Mouse (Mus musculus) MEL (cell line): Measurements from ENCODE around the gene Clpp.

Experiments used
- CTCF ChIP-seq, 3 experiments: IDR thresholded peaks in 2 of 3; conservative IDR thresholded peaks in 1 of 3; 2 replicates each; pipeline ENCODE4 v1.5.1; 2011 to 2012; ENCODE audit warnings: low read length in 3 of 3, low read depth in 2 of 3, mild to moderate bottlenecking in 2 of 3, improper control_type of control experiment in 1 of 3, inconsistent platforms in 1 of 3, mixed read lengths in 1 of 3, moderate library complexity in 1 of 3; ENCODE audit not compliant: control insufficient read depth in 1 of 3, insufficient read depth in 1 of 3, poor library complexity in 1 of 3, severe bottlenecking in 1 of 3
- E2F4 ChIP-seq: IDR thresholded peaks from 2 replicates; pipeline ENCODE4 v1.6.1; 2011; ENCODE audit warnings: low read depth, low read length, improper control_type of control experiment, borderline replicate concordance
- EP300 ChIP-seq, 2 experiments: IDR thresholded peaks; 2 replicates each; pipeline ENCODE4 v1.6.1; 2011; ENCODE audit warnings: improper control_type of control experiment in 2 of 2, low read length in 2 of 2, low read depth in 1 of 2, mild to moderate bottlenecking in 1 of 2
- MYC ChIP-seq: IDR thresholded peaks from 2 replicates; pipeline ENCODE4 v1.6.1; 2011; ENCODE audit warnings: low read depth, mild to moderate bottlenecking, low read length, improper control_type of control experiment, moderate library complexity
- POLR2A ChIP-seq, 2 experiments: IDR thresholded peaks; 2 replicates each; pipeline ENCODE4 v1.6.1; 2011 to 2012; ENCODE audit warnings: low read length in 2 of 2, mild to moderate bottlenecking in 2 of 2, control low read depth in 1 of 2, improper control_type of control experiment in 1 of 2, low read depth in 1 of 2, moderate library complexity in 1 of 2; ENCODE audit not compliant: control insufficient read depth in 1 of 2, insufficient read depth in 1 of 2, poor library complexity in 1 of 2
- TBP ChIP-seq: IDR thresholded peaks from 2 replicates; pipeline ENCODE4 v1.8.0; 2011; ENCODE audit warnings: low read depth, low read length, improper control_type of control experiment

DNA sequence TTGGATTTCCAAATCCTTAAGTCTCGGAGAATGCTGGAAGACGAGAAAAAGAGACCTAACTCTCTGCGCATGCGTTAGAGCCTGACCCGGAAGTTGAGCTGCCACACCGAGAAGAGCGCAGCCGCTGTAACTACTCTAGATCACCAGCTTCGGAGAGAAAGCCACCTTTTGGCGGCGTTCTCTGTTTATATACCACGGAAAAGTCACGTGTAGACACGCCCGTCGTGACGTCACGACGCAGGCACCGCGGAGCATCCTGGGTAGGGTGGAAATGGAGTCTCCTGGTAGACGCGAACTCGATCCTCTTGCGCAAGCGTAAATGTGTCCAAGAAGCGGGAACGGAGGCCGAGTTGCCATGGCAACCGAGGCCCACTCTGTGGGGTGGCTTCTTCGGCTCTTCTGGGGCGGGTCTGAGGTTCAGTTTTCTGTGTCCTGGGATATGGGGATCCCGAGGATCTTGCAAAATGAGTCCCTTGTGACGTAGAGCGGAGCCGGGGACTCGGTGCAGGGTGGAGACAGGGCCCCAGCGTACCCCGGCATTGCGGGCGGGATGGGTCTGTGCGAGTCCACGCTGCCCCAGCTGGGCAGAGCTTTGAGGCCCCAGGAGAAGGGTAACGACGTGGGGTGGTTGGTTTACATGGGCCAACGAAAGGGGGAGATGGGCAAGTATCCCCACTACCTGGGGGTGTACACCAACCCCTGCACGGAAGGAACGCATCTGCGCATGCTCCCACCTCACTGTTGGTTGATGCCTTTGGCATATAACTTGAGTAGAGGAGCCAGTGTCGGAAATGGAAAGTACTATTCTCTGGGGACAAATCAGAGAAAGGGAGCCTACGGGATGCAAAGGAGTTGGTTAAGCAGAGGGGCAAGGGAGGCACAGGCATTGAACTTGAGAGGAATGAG lies 21.4 kb downstream of the Clpp start, which contains the start of the genes Gtf2f1 and Gm17949:
- TF ChIP-seq TBP (peak; percentile 99), MYC (peak; percentile 79; the same call in 1 of the 2 replicates), E2F4 (0 out of 2 replicates have a peak, but pooled peaks have one; percentile 66), EP300 (IDR thresholded peaks at IDR 0.05; ENCODE audit: low read depth in 1 of 2, low read length in 2 of 2) (no peak), CTCF (IDR thresholded peaks at IDR 0.05 in 2 of 3, conservative IDR thresholded peaks at IDR 0.05 in 1 of 3; ENCODE audit: control insufficient read depth in 1 of 3, insufficient read depth in 1 of 3, low read depth in 2 of 3, low read length in 3 of 3, poor library complexity in 1 of 3, severe bottlenecking in 1 of 3) (no peak), POLR2A (IDR thresholded peaks at IDR 0.05; ENCODE audit: control insufficient read depth in 1 of 2, insufficient read depth in 1 of 2, low read depth in 1 of 2, low read length in 2 of 2, poor library complexity in 1 of 2) (peak; percentile 89 to 100)
